Mouse (Mus musculus) bone marrow, adult 2 months (tissue): ENCODE data around the gene Lsamp.

ENCODE experiments used
- CTCF ChIP-seq: fragments of 200-500 bp; IDR thresholded peaks from 2 replicates; pipeline ENCODE4 v1.5.1; 2011; ENCODE audit warnings: low read length, control low read depth; ENCODE audit not compliant: control insufficient read depth, insufficient read depth
- POLR2A ChIP-seq: fragments of 200-500 bp; IDR thresholded peaks from 2 replicates; pipeline ENCODE4 v1.6.1; 2011; ENCODE audit warnings: low read depth, mild to moderate bottlenecking, control low read depth, low read length, borderline replicate concordance; ENCODE audit not compliant: control insufficient read depth

DNA sequence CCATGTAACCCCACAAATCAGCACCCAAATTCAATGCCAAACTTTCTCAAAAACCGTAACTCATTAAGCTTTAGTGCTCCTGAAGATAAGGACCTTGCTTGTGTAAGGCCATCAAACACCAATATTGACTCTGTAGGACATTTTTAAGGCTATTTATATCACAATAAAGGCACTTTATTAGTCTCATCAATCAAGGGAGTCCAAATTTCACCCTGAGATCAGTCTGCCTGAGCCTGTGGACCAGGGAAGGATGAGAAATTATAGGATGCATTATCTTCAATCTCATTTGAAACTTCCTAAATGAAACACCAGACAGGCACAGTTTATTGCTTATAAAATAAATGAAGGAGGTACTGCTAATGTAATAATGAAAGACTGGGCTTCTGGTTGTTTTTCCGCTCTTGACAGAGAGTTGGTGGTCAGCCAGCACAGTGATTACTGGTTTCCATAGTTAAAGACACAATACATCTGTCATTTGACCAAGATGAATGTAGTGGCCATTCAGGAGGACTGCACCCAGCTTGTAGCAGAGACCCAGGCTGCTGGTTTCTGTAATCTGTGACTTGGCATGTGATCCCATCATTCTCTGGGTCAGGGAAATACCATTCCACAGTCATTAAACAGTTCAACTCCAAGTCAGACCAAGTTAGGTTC lies 1855.7 kb downstream of the Lsamp start:
- TF ChIP-seq CTCF (no peak), POLR2A (no peak)
